Comparison of ENCODE assay signal across 8 mouse cellular contexts in genomic region chr3:50905993-50906831, GRCm38 (mm10).
DNase-seq lines count a peak whose midpoint lies in the region; ATAC-seq lines count a peak whose summit lies in the region.

No protein-coding gene starts in this region.

- H3K27ac ChIP-seq in embryonic facial prominence, embryonic 13.5 days: peak overlapping the region; percentile 57
- peak overlapping the region; percentile 83 for H3K27ac ChIP-seq in limb, embryonic 13.5 days
- H3K27ac ChIP-seq in midbrain, embryonic 15.5 days: peak overlapping the region; percentile 77

- peak; percentile 7 for ATAC-seq in embryonic facial prominence, embryonic 13.5 days (ENCODE audit: insufficient number of reproducible peaks, insufficient read depth, low FRiP score, low TSS enrichment, low read depth)
- peak; percentile 68 for ATAC-seq in limb, embryonic 13.5 days (ENCODE audit: low FRiP score, low read depth)
- peak; percentile 90 for ATAC-seq in midbrain, embryonic 15.5 days (replicated peaks)

- peak overlapping the region; percentile 60 for H3K4me2 ChIP-seq in embryonic facial prominence, embryonic 13.5 days
- H3K4me2 ChIP-seq in limb, embryonic 13.5 days (replicated peaks): peak overlapping the region; percentile 62
- peak overlapping the region; percentile 44 for H3K4me2 ChIP-seq in midbrain, embryonic 15.5 days

- 10% methylated on average over 32 of the region's 32 CpGs for WGBS in embryonic facial prominence, embryonic 13.5 days
- WGBS in limb, embryonic 13.5 days: 11% methylated on average over 32 of the region's 32 CpGs
- WGBS in midbrain, embryonic 15.5 days: 7% methylated on average over 32 of the region's 32 CpGs

- H3K9me3 ChIP-seq in embryonic facial prominence, embryonic 13.5 days: no peaks in the 10 kb centered on the region
- H3K9me3 ChIP-seq in limb, embryonic 13.5 days: no peaks in the 10 kb centered on the region
- no peaks in the 10 kb centered on the region for H3K9me3 ChIP-seq in midbrain, embryonic 15.5 days

- no peaks in the 10 kb centered on the region for H3K27me3 ChIP-seq in embryonic facial prominence, embryonic 13.5 days
- H3K27me3 ChIP-seq in limb, embryonic 13.5 days: no peaks in the 10 kb centered on the region
- H3K27me3 ChIP-seq in midbrain, embryonic 15.5 days (replicated peaks): no peaks in the 10 kb centered on the region

- peaks cover 32% of the 10 kb centered on the region for H3K4me1 ChIP-seq in embryonic facial prominence, embryonic 13.5 days
- peaks cover 41% of the 10 kb centered on the region for H3K4me1 ChIP-seq in limb, embryonic 13.5 days
- H3K4me1 ChIP-seq in midbrain, embryonic 15.5 days: peaks cover 21% of the 10 kb centered on the region

- H3K9ac ChIP-seq in embryonic facial prominence, embryonic 13.5 days: peak overlapping the region; percentile 64
- H3K9ac ChIP-seq in limb, embryonic 13.5 days: peak overlapping the region; percentile 50; the same call in 1 of the 2 replicates
- H3K9ac ChIP-seq in midbrain, embryonic 15.5 days: peak overlapping the region; percentile 12; the same call in 1 of the 2 replicates

- no peaks in the 10 kb centered on the region for H3K36me3 ChIP-seq in embryonic facial prominence, embryonic 13.5 days
- no peaks in the 10 kb centered on the region for H3K36me3 ChIP-seq in limb, embryonic 13.5 days
- no peaks in the 10 kb centered on the region for H3K36me3 ChIP-seq in midbrain, embryonic 15.5 days (replicated peaks)

- peak overlapping the region; percentile 37 for H3K4me3 ChIP-seq in embryonic facial prominence, embryonic 13.5 days
- peak overlapping the region; percentile 35 for H3K4me3 ChIP-seq in limb, embryonic 13.5 days
- peak overlapping the region; percentile 15 for H3K4me3 ChIP-seq in midbrain, embryonic 15.5 days

- peak; percentile 86 for DNase-seq in 3T3-L1 (ENCODE audit: low read depth, low spot score)
- peak; percentile 87 to 88 for DNase-seq in adrenal gland, postnatal 4 days (ENCODE audit: low spot score in 2 of 2)
- peak; percentile 53 to 75 for DNase-seq in heart, adult 9 months (ENCODE audit: low spot score in 2 of 2)
- DNase-seq in kidney, adult 9 months: peak; percentile 93
- peak; percentile 55 to 82 for DNase-seq in spleen, adult 18-20 months

Comparison
In these comparisons a context has a peak if more than half of its experiments do, and no peak if none do; other contexts are left out.
1. Peak in every context shown above with its lines: DNase-seq, ATAC-seq, H3K4me3 ChIP-seq and H3K27ac ChIP-seq.
2. ATAC-seq: peak in every context shown above with its lines; median percentile 90 in midbrain, embryonic 15.5 days; 68 in limb, embryonic 13.5 days; 7 in embryonic facial prominence, embryonic 13.5 days.
3. H3K9ac ChIP-seq: peak in every context shown above with its lines; median percentile 64 in embryonic facial prominence, embryonic 13.5 days; 50 in limb, embryonic 13.5 days; 12 in midbrain, embryonic 15.5 days.